Mouse (Mus musculus) erythroblast, embryonic 14.5 days (primary cell): ENCODE data around the gene Ddx55.

Experiments used
- GATA1 ChIP-seq: IDR thresholded peaks from 2 replicates; pipeline ENCODE4 v1.6.1; 2012; ENCODE audit warnings: low read length, inconsistent platforms, mixed read lengths
- TAL1 ChIP-seq: IDR thresholded peaks from 3 replicates; pipeline ENCODE4 v1.6.1; 2012; ENCODE audit warnings: low read length, inconsistent platforms, mixed read lengths

- TF ChIP-seq GATA1 (no peak), TAL1 (no peak)
Observed at GRCm38 (mm10) chr5:124575467-124575866, 22.8 kb downstream of the Ddx55 start.
